Mouse (Mus musculus) midbrain, embryonic 14.5 days (tissue): ENCODE data around the gene Med24. TPM values are rescaled to one million over a fixed set of nuclear protein-coding genes. Genes with fewer than 3 reads are reported as not detected.
"Not testable (repeated sequence)": the region's sequence is repeated elsewhere in the genome, so short reads cannot be mapped to it uniquely, and the experiment has no call there.

Experiments
- ATAC-seq: fragments of 200-750 bp; cut with Nextera tagmentation; 2 replicates; pipeline ENCODE4 v1.8.0; 2017; ENCODE audit warnings: moderate number of reproducible peaks, moderate library complexity; ENCODE audit not compliant: low FRiP score, low TSS enrichment
- DNase-seq: peaks from one replicate; pipeline ENCODE4 v3.0.0-alpha.2; 2015
- H3K27ac ChIP-seq: fragments of 300-500 bp; sonication (generic); replicated peaks from 2 replicates; pipeline ENCODE4 v1.5.1; 2014; ENCODE audit warnings: mild to moderate bottlenecking, low read depth, low read length, moderate library complexity
- H3K27me3 ChIP-seq: fragments of 300-500 bp; sonication (generic); 2 replicates; pipeline ENCODE4 v1.6.1; 2014; ENCODE audit warnings: low read length, control low read depth, mixed read lengths; ENCODE audit not compliant: control insufficient read depth, insufficient read depth
- H3K36me3 ChIP-seq: fragments of 300-500 bp; sonication (generic); 2 replicates; pipeline ENCODE4 v1.6.1; 2014; ENCODE audit warnings: low read length, control low read depth; ENCODE audit not compliant: control insufficient read depth, insufficient read depth
- H3K4me1 ChIP-seq: fragments of 300-500 bp; sonication (generic); 2 replicates; pipeline ENCODE4 v1.6.1; 2014; ENCODE audit warnings: mild to moderate bottlenecking, antibody characterized with exemption, low read length, control low read depth; ENCODE audit not compliant: control insufficient read depth, insufficient read depth
- H3K4me2 ChIP-seq: fragments of 300-500 bp; sonication (generic); 2 replicates; pipeline ENCODE4 v1.6.1; 2014; ENCODE audit warnings: mild to moderate bottlenecking, low read length, moderate library complexity
- H3K4me3 ChIP-seq: fragments of 300-500 bp; sonication (generic); replicated peaks from 2 replicates; pipeline ENCODE4 v1.5.1; 2014; ENCODE audit warnings: low read depth, low read length
- H3K9ac ChIP-seq: fragments of 300-500 bp; sonication (generic); replicated peaks from 2 replicates; pipeline ENCODE4 v1.6.1; 2014; ENCODE audit warnings: mild to moderate bottlenecking, low read length, moderate library complexity
- H3K9me3 ChIP-seq: fragments of 300-500 bp; sonication (generic); 2 replicates; pipeline ENCODE4 v1.6.1; 2016; ENCODE audit warnings: low read length, control low read depth, mixed read lengths; ENCODE audit not compliant: control insufficient read depth
- WGBS: fragments of 180-500 bp; shearing (Covaris S2); extraction: QIAGEN DNeasy Blood & Tissue Kit; methylation state at CpG from one replicate; pipeline ENCODE4 v1.1.7; 2014; 5-methylcytosine and 5-hydroxymethylcytosine counted together
- polyA plus RNA-seq: library from polyadenylated mRNA; unstranded; fragments of >200 nt; fragmentation: Nextera tagmentation; extraction: Ambion mirVana; gene quantifications from 2 replicates; pipeline ENCODE4 v1.2.1, GENCODE M21; 2014

The Med24 gene
- polyA plus RNA-seq, 1 experiment from 2014 or later: 81.1 TPM

DNA sequence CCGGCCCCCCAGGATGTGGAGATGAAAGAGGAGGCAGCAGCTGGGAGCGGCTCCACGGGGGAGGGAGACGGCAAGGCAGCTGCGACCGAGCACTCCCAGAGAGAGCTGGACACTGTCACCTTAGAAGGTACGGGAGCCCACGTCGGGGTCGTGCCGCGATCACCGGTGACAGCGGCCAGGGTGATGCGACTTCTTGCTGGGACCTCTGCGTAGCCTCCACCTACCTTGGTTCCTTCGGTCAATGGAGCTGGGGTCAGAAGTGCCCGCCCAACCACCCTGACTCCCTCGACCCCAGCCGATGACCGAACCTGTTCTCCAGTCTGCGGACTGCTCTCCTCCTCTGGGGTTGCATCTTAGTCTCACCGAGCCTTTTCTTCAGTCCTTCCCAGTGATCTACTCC, 46.4 kb downstream of the Med24 start:
- peak; percentile 29; the same call in 1 of the 2 replicates for ATAC-seq
- Histone ChIP-seq H3K9me3 (no peaks in the 10 kb centered on the region), H3K9ac (peak overlapping the region; percentile 99), H3K4me2 (peak overlapping the region; percentile 90), H3K36me3 (peaks cover 27% of the 10 kb centered on the region), H3K4me1 (peaks cover 7% of the 10 kb centered on the region), H3K27me3 (no peaks in the 10 kb centered on the region), H3K4me3 (peak overlapping the region; percentile 99), H3K27ac (peak overlapping the region; percentile 76)
- under 1% methylated on average over 23 of the region's 23 CpGs for WGBS
- no peak for DNase-seq

DNA sequence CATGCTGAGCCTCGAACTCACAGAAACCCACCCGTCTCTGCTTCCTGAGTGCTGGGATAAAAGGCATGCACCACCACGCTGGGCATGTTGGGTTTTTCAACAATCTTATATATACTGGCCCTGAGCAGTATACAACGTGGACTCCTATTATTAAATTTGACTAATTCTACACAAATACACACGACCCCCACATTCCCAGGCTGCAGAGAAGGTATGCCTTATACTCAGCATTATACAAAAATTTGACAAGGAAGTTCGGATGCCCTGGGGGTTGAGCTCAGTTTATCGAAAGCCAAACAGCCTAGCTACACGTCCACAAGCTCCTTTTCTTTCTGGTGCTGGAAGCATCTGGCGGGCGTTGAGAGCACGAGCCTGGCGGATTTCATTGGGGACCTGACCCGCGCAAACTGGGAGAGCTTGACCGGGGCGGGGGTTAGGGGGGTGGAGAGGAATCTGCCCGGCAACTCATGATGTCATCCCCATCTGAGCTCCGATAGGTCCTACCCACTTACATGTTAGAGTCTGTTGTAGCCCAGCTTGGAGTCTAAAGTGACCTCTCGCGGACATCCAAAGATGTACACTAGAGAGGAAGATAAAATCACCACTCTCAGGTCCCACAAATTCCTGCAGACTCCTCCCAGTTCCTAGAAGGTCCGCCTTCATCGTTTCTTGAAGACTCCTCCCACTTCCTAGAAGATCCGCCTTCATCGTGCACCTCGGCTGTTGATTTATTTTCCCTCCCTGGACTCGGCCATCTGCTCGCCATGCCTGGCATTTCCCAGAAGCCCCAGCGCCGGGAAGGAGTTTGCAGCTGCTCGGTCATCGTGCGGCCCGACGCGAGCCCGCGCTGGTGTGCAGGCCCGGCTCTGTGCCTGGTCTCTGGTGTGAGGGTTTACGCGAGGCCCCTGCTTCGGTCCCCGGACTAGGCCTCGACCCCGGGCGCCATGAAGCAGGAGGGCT, 47.2 kb downstream of the Med24 start, which contains the start of gene Psmd3:
Psmd3 (plus strand) TSS at position 769 of the 960 bp plus-strand sequence.
- DNase-seq: peak; percentile 97
- 6% methylated on average over 45 of the region's 45 CpGs for WGBS
- H3K4me1 ChIP-seq: peaks cover 7% of the 10 kb centered on the region
- peak within 1 kb of the TSS; percentile 99 for H3K4me3 ChIP-seq
- peaks cover 20% of the 10 kb centered on the region for H3K36me3 ChIP-seq
- H3K9ac ChIP-seq: peak within 1 kb of the TSS; percentile 99
- H3K27ac ChIP-seq: peak within 1 kb of the TSS; percentile 76
- H3K4me2 ChIP-seq: peak within 1 kb of the TSS; percentile 90
- peak; percentile 95 for ATAC-seq
- no peaks in the 10 kb centered on the region for H3K27me3 ChIP-seq
- H3K9me3 ChIP-seq: no peaks in the 10 kb centered on the region

DNA sequence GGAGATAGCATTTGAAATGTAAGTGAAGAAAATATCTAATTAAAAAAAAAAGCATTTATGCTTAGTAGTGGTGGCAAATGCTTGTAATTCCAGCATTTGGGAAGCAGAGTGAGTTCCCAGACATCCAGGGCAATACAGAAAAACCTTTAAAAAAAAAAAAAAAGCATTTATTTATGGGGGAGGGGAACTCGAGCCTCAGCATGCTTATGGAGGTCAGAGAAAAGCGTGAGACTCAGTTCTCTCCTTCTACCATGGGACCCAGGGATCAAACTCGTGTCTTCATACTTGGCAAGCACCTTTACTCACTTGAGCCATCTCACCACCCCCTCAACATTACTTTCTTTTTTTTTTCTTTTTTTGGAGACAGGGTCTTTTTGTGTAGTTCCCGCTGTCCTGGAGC, 48.0 kb downstream of the Med24 start:
- H3K27ac ChIP-seq: no peak overlapping the region
- peaks cover 7% of the 10 kb centered on the region for H3K4me1 ChIP-seq
- H3K9me3 ChIP-seq: no peaks in the 10 kb centered on the region
- H3K36me3 ChIP-seq: peaks cover 11% of the 10 kb centered on the region
- no peak overlapping the region for H3K4me3 ChIP-seq
- H3K4me2 ChIP-seq: no peak overlapping the region; the same call in 1 of the 2 replicates
- H3K9ac ChIP-seq: no peak overlapping the region
- DNase-seq (no peak), ATAC-seq (no peak)
- no peaks in the 10 kb centered on the region for H3K27me3 ChIP-seq
- WGBS: 75% methylated on average over 4 of the region's 4 CpGs

DNA sequence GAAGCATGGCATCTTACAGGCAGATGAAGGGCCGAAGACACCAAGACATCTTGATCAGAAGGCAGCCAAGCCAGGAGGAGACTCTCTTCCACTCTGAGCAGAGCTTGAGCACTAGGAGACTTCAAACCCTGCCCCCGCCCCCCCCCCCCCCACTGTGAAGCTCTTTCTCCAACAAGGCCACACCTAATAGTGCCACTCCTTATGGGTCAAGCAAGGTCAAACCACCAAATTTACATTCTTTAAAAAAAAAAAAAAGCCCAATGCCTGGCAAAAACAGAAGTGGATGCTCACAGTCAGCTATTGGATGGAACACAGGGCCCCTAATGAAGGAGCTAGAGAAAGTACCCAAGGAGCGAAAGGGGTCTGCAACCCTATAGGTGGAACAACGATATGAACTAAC, 48.6 kb downstream of the Med24 start:
- H3K9ac ChIP-seq, H3K4me2 ChIP-seq, ATAC-seq, H3K27ac ChIP-seq, H3K4me3 ChIP-seq, H3K4me1 ChIP-seq, H3K36me3 ChIP-seq, H3K9me3 ChIP-seq, DNase-seq, H3K27me3 ChIP-seq: not testable (repeated sequence)
- WGBS: 82% methylated on average over 4 of the region's 4 CpGs

DNA sequence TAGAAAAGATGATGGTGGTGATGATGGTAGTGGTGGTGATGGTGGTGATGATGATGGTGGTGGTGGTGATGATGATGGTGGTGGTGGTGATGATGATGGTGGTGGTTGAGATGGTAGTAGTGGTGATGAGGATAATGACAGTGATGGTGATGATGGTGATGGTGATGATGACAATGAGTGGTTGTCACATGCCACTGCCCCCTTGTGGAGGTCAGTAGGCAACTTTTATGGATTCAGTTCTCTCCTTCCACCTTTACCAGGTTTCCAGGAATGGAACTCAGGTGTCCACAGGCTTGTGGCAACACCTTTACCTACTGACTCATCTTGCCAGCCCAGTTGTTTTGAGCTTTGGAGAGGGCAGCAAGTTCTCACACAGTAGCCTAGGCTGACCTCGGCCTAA, 49.2 kb downstream of the Med24 start:
- Histone ChIP-seq H3K4me1 (peaks cover 7% of the 10 kb centered on the region), H3K4me3 (no peak overlapping the region), H3K36me3 (0 out of 2 replicates have a peak, but pooled peaks cover under 1% of the 10 kb centered on the region), H3K9ac (no peak overlapping the region), H3K27ac (no peak overlapping the region), H3K9me3 (no peaks in the 10 kb centered on the region), H3K27me3 (no peaks in the 10 kb centered on the region), H3K4me2 (no peak overlapping the region)
- DNase-seq (no peak), ATAC-seq (no peak)
- 100% methylated on average over 1 of the region's 1 CpGs for WGBS

DNA sequence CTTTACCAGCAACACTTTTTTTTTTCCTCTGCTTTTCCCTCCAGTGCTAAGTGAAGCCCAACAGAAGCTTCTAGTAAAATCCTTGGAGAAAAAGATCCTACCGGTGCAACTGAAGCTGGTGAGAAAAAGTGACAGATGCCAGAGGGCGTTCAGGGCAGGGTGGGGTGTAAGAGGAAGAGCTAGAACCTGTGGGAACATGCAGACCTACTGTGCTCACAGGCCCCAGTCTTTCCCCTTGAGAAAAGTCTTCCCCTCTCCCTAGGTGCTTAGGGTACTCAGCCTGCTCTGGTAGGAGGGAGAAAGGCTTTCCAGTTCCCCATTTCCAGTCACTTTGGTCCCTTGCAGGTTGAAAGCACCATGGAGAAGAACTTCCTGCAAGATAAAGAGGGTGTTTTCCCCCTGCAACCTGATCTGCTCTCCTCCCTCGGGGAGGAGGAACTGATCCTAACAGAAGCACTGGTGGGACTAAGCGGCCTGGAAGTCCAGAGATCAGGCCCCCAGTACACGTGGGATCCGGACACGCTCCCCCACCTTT, 53.3 kb downstream of the Med24 start:
- H3K27me3 ChIP-seq: no peaks in the 10 kb centered on the region
- no peak overlapping the region for H3K4me3 ChIP-seq
- H3K9ac ChIP-seq: no peak overlapping the region
- no peaks in the 10 kb centered on the region for H3K36me3 ChIP-seq
- DNase-seq (no peak), ATAC-seq (no peak)
- H3K4me2 ChIP-seq: no peak overlapping the region
- H3K9me3 ChIP-seq: no peaks in the 10 kb centered on the region
- WGBS: 47% methylated on average over 7 of the region's 7 CpGs
- no peaks in the 10 kb centered on the region for H3K4me1 ChIP-seq
- no peak overlapping the region for H3K27ac ChIP-seq

DNA sequence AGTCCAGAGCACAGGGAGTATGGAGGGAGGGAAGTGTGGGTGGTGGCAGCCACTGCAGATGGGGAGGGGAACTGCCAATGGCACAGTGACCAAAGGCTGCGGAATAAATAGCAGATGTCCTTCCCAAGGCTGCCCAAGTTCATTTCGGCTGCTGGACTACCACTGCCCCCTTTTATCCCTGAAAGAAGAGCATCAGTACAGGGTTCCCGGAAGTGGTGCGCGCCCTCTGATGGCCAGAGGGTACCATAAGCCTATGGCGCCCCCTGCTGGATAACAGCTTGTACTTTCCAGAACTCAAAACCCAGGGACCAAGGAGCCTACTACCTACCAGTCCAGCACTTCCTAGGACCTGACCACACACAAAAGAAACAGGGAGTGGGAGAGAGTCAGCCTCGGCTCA, 56.1 kb downstream of the Med24 start:
- not testable (repeated sequence) for H3K9me3 ChIP-seq, H3K4me2 ChIP-seq, H3K4me1 ChIP-seq, H3K27ac ChIP-seq, H3K27me3 ChIP-seq, H3K4me3 ChIP-seq, ATAC-seq, H3K36me3 ChIP-seq, H3K9ac ChIP-seq
- 6% methylated on average over 6 of the region's 7 CpGs for WGBS
- DNase-seq: peak; percentile 68

DNA sequence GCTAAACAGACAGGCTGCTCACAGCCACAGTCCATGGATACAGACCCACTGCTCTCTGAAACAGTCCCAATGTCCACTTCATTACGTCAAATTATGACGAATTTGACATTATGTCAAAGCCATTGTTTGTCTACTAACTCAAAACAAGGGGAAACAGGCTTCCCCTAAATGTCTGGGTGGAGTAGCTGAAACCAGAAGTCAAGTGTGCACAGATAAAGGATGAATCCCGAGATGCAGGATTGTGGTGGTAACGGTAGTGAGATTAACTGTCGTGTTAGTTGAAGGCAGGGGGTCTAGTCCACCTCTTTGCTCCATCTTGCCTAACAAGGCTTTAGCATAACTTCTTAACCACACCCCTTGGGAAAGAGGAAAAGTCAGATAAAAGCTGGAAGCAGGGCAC, 56.8 kb downstream of the Med24 start:
- DNase-seq (no peak), ATAC-seq (no peak)
- Histone ChIP-seq H3K27me3 (no peaks in the 10 kb centered on the region), H3K27ac (no peak overlapping the region), H3K4me2 (no peak overlapping the region), H3K9me3 (no peaks in the 10 kb centered on the region), H3K4me3 (no peak overlapping the region), H3K36me3 (no peaks in the 10 kb centered on the region), H3K4me1 (no peaks in the 10 kb centered on the region), H3K9ac (no peak overlapping the region)
- WGBS: 88% methylated on average over 5 of the region's 5 CpGs
